Mouse (Mus musculus) CH12.LX (cell line): ENCODE measurements around the gene Amelx.

Source experiments
- E2F4 ChIP-seq: IDR thresholded peaks from 2 replicates; pipeline ENCODE4 v1.6.1; 2011; ENCODE audit warnings: low read depth, low read length, improper control_type of control experiment; ENCODE audit not compliant: insufficient replicate concordance
- ELF1 ChIP-seq: IDR thresholded peaks from 2 replicates; pipeline ENCODE4 v1.6.1; 2014; ENCODE audit warnings: low read depth, mild to moderate bottlenecking, inconsistent platforms, low read length, improper control_type of control experiment
- ETS1 ChIP-seq: conservative IDR thresholded peaks from 2 replicates; pipeline ENCODE4 v1.6.1; 2012; ENCODE audit warnings: low read depth, mild to moderate bottlenecking, inconsistent platforms, low read length, improper control_type of control experiment, moderate library complexity
- HCFC1 ChIP-seq: IDR thresholded peaks from 2 replicates; pipeline ENCODE4 v1.6.1; 2012; ENCODE audit warnings: low read depth, mild to moderate bottlenecking, inconsistent platforms, low read length, improper control_type of control experiment
- MYC ChIP-seq: IDR thresholded peaks from 2 replicates; pipeline ENCODE4 v1.6.1; 2011; ENCODE audit warnings: low read depth, mild to moderate bottlenecking, improper control_type of control experiment, low read length
- POLR2A ChIP-seq: IDR thresholded peaks from 2 replicates; pipeline ENCODE4 v1.6.1; 2011; ENCODE audit warnings: low read depth, mild to moderate bottlenecking, improper control_type of control experiment, low read length
- RAD21 ChIP-seq: IDR thresholded peaks from 2 replicates; pipeline ENCODE4 v1.6.1; 2011; ENCODE audit warnings: low read depth, mild to moderate bottlenecking, low read length, improper control_type of control experiment, moderate library complexity
- ZC3H11A ChIP-seq: IDR thresholded peaks from 2 replicates; pipeline ENCODE4 v1.6.1; 2012; ENCODE audit warnings: low read depth, mild to moderate bottlenecking, inconsistent platforms, low read length, improper control_type of control experiment
- ZNF384 ChIP-seq: IDR thresholded peaks from 2 replicates; pipeline ENCODE4 v1.6.1; 2012; ENCODE audit warnings: low read depth, low read length, improper control_type of control experiment, inconsistent platforms

DNA sequence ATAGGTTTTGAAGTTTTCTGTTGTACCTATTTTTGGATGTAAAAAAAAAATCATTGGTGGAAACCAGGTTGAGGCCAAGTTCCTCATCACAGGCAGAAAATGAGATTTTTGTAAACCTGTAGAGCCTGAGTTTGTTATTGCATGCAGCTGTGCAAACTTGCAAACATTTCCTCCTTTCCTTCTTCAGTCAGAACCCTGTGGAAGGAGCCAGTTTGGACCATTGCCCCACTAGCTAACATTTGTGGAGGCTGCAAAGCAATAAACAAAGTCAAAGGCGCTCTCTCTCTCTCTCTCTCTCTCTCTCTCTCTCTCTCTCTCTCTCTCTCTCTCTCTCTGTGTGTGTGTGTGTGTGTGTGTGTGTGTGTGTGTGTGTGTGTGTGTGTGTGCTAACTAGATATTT lies 13.2 kb downstream of the Amelx start:
- TF ChIP-seq ZNF384 (no peak), ZC3H11A (no peak), POLR2A (no peak), MYC (no peak), E2F4 (no peak), HCFC1 (no peak), RAD21 (no peak), ELF1 (no peak), ETS1 (no peak)
